Mouse (Mus musculus) neural tube, embryonic 14.5 days (tissue): ENCODE results near the gene Syt9. TPM values are rescaled to one million over a fixed set of nuclear protein-coding genes. Genes with fewer than 3 reads are reported as not detected.

Source experiments
- ATAC-seq: fragments of 200-750 bp; cut with Nextera tagmentation; 2 replicates; pipeline ENCODE4 v1.8.0; 2017; ENCODE audit warnings: low read depth, mild to moderate bottlenecking, moderate TSS enrichment, moderate library complexity
- H3K27ac ChIP-seq: fragments of 300-500 bp; sonication (generic); 2 replicates; pipeline ENCODE4 v1.5.1; 2014; ENCODE audit warnings: low read depth, mild to moderate bottlenecking, control low read depth, low read length, moderate library complexity, mixed read lengths
- H3K27me3 ChIP-seq: fragments of 300-500 bp; sonication (generic); 2 replicates; pipeline ENCODE4 v1.6.1; 2014; ENCODE audit warnings: low read length; ENCODE audit not compliant: control insufficient read depth, insufficient read depth
- H3K36me3 ChIP-seq: fragments of 300-500 bp; sonication (generic); 2 replicates; pipeline ENCODE4 v1.6.1; 2014; ENCODE audit warnings: low read length, mixed read lengths; ENCODE audit not compliant: control insufficient read depth, insufficient read depth
- H3K4me1 ChIP-seq: fragments of 300-500 bp; sonication (generic); 2 replicates; pipeline ENCODE4 v1.6.1; 2014; ENCODE audit warnings: low read length; ENCODE audit not compliant: control insufficient read depth, insufficient read depth
- H3K4me2 ChIP-seq: fragments of 300-500 bp; sonication (generic); 2 replicates; pipeline ENCODE4 v1.6.1; 2014; ENCODE audit warnings: mild to moderate bottlenecking, low read depth, low read length, control low read depth
- H3K4me3 ChIP-seq: fragments of 300-500 bp; sonication (generic); 2 replicates; pipeline ENCODE4 v1.5.1; 2014; ENCODE audit warnings: low read depth, low read length, control low read depth, mixed read lengths
- H3K9ac ChIP-seq: fragments of 300-500 bp; sonication (generic); replicated peaks from 2 replicates; pipeline ENCODE4 v1.6.1; 2014; ENCODE audit warnings: low read depth, mild to moderate bottlenecking, control low read depth, low read length, mixed read lengths
- H3K9me3 ChIP-seq: fragments of 300-500 bp; sonication (generic); 2 replicates; pipeline ENCODE4 v1.6.1; 2016; ENCODE audit warnings: low read length; ENCODE audit not compliant: control insufficient read depth
- WGBS: fragments of 180-500 bp; shearing (Covaris S2); extraction: QIAGEN DNeasy Blood & Tissue Kit; methylation state at CpG from one replicate; pipeline ENCODE4 v1.1.7; 2014; 5-methylcytosine and 5-hydroxymethylcytosine counted together
- polyA plus RNA-seq: library from polyadenylated mRNA; unstranded; fragments of >200 nt; fragmentation: Nextera tagmentation; extraction: Ambion mirVana; gene quantifications from 2 replicates; pipeline ENCODE4 v1.2.1, GENCODE M21; 2014

The Syt9 gene
- polyA plus RNA-seq, 1 experiment from 2014 or later = 12.7 TPM

- Histone ChIP-seq H3K36me3 (no peaks in the 10 kb centered on the region), H3K4me1 (no peaks in the 10 kb centered on the region), H3K9ac (no peak overlapping the region), H3K4me2 (no peak overlapping the region), H3K27me3 (no peaks in the 10 kb centered on the region), H3K27ac (no peak overlapping the region), H3K4me3 (no peak overlapping the region), H3K9me3 (no peaks in the 10 kb centered on the region)
- no peak for ATAC-seq
- WGBS = 69% methylated on average over 2 of the region's 2 CpGs
Measured at GRCm38 (mm10) chr7:107573856-107574255, 203.3 kb downstream of the Syt9 start.

DNA sequence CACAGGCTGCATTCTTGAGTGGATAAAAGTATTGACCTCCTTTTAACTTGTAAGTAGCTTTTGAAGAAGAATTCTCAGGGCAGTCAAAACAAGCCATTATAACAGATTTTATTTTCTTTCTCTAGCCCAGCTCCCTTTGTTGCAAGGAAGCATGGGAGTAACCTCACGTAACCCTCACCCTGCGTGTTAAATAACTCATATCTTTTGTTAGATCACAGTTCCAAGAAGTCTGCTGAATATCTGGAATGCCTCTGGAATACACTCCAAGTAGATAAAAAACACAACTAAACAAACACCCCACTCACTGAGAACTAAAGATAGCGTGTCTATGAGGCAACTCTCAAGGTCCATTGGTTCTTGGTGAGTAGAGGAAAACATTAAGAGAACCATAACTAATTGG lies 203.7 kb downstream of the Syt9 start:
- Histone ChIP-seq H3K4me1 (no peaks in the 10 kb centered on the region), H3K9me3 (no peaks in the 10 kb centered on the region), H3K36me3 (no peaks in the 10 kb centered on the region), H3K27me3 (no peaks in the 10 kb centered on the region), H3K4me2 (no peak overlapping the region), H3K27ac (no peak overlapping the region), H3K4me3 (no peak overlapping the region), H3K9ac (no peak overlapping the region)
- 77% methylated on average over 3 of the region's 3 CpGs for WGBS
- ATAC-seq = no peak

DNA sequence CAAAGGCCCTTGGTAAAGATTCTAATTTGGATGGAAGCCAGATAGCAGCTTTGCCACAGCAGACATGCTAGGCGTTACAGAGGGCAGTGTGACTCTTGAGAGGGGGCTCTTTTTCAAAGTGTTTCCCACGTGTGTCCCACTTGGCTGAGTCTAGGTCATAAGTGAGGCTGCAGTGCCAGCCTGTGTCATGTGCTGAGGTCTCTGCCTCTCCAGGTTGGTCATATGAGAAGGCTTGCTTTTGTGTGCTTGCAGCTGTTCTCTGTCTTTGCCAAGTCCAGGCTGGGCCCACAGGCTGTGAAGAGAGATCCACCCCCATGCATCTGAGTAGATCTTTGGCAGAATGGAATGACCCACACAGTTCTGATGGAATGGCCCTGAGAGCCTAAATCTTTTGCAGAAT lies 222.1 kb downstream of the Syt9 start:
- WGBS = 46% methylated on average over 2 of the region's 2 CpGs
- Histone ChIP-seq H3K9ac (no peak overlapping the region), H3K27me3 (no peaks in the 10 kb centered on the region), H3K4me2 (no peak overlapping the region), H3K4me1 (no peaks in the 10 kb centered on the region; the same call in 1 of the 2 replicates), H3K27ac (no peak overlapping the region), H3K36me3 (no peaks in the 10 kb centered on the region), H3K9me3 (no peaks in the 10 kb centered on the region), H3K4me3 (no peak overlapping the region)
- ATAC-seq = no peak

GRCm38 (mm10) chr7:107593904-107594303 lies 223.4 kb downstream of the Syt9 start:
- H3K27me3 ChIP-seq = no peaks in the 10 kb centered on the region
- no peaks in the 10 kb centered on the region for H3K36me3 ChIP-seq
- no peak for ATAC-seq
- H3K9ac ChIP-seq = no peak overlapping the region; the same call in 1 of the 2 replicates
- no peak overlapping the region for H3K27ac ChIP-seq
- H3K9me3 ChIP-seq = no peaks in the 10 kb centered on the region
- no peak overlapping the region for H3K4me3 ChIP-seq
- peak overlapping the region; percentile 93; the same call in 1 of the 2 replicates for H3K4me2 ChIP-seq
- 27% methylated on average over 7 of the region's 7 CpGs for WGBS
- H3K4me1 ChIP-seq = no peaks in the 10 kb centered on the region; the same call in 1 of the 2 replicates

DNA sequence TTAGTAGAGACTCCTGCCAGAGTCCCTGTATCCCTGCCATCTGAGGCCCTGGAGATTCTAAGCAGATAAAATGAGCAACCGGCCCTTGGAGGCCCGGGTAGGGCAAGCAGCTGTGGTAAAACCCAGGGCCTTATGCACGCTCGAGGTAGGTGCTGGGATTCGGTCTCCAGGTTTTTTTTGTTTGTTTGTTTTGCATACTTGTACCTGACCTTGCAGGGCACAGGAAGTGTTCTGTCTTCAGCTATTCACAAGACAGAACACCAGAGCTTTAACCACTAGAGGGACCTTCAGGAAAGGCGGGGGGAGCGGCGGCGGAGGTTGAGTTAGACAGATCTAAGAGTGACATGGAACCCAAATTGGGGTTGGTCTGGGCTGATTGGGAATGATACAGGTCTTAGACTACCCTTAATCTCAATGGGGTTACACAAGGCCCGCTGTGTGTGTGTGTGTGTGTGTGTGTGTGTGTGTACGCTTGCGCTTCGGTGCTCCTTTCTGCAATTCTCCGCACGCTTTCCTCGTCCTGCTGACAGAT lies 223.9 kb downstream of the Syt9 start:
- 2% methylated on average over 16 of the region's 16 CpGs for WGBS
- Histone ChIP-seq H3K36me3 (no peaks in the 10 kb centered on the region), H3K9me3 (no peaks in the 10 kb centered on the region), H3K27me3 (no peaks in the 10 kb centered on the region), H3K27ac (no peak overlapping the region), H3K9ac (peak overlapping the region; percentile 43; the same call in 1 of the 2 replicates), H3K4me3 (peak overlapping the region; percentile 54), H3K4me1 (no peaks in the 10 kb centered on the region; the same call in 1 of the 2 replicates), H3K4me2 (peak overlapping the region; percentile 93)
- peak; percentile 79 for ATAC-seq

GRCm38 (mm10) chr7:107594857-107595402 lies 224.4 kb downstream of the Syt9 start, which contains the start of gene Ppfibp2:
TSS of gene Ppfibp2 (plus strand) at chr7:107595207.
- H3K27ac ChIP-seq = no peak within 1 kb of the TSS
- H3K36me3 ChIP-seq = no peaks in the 10 kb centered on the region
- no peaks in the 10 kb centered on the region; the same call in 1 of the 2 replicates for H3K4me1 ChIP-seq
- no peaks in the 10 kb centered on the region for H3K9me3 ChIP-seq
- H3K9ac ChIP-seq = peak within 1 kb of the TSS; percentile 43; the same call in 1 of the 2 replicates
- ATAC-seq = peak; percentile 95
- peak within 1 kb of the TSS; percentile 54 for H3K4me3 ChIP-seq
- H3K4me2 ChIP-seq = peak within 1 kb of the TSS; percentile 93
- 0% methylated on average over 22 of the region's 24 CpGs for whole genome bisulfite sequencing
- H3K27me3 ChIP-seq = no peaks in the 10 kb centered on the region

GRCm38 (mm10) chr7:107595426-107595825 lies 224.9 kb downstream of the Syt9 start:
- Histone ChIP-seq H3K27me3 (no peaks in the 10 kb centered on the region), H3K9ac (0 out of 2 replicates have a peak overlapping the region, but pooled peaks have one; percentile 43), H3K36me3 (no peaks in the 10 kb centered on the region), H3K4me3 (peak overlapping the region; percentile 54), H3K9me3 (no peaks in the 10 kb centered on the region), H3K27ac (no peak overlapping the region), H3K4me1 (no peaks in the 10 kb centered on the region; the same call in 1 of the 2 replicates), H3K4me2 (peak overlapping the region; percentile 93)
- WGBS = 18% methylated on average over 13 of the region's 13 CpGs
- ATAC-seq = peak; percentile 0; the same call in 1 of the 2 replicates

DNA sequence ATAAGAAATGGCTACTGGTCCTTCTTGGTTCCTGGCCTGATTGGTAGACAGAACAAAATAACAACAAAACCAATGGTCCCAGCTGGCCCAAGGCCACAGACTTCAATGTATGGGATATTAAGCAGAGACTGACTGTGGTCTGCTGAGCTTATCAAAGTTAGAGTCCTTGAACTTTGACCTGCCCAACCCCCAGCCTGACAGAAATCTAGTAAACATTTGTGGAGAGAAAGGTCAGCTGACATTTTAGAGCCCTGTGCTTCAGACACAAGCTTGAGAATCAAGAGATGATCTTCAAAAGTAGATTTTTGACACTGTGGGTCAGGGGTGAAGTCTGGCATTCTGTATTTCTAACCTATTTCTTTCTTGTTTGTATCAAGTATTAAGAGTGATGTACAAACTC lies 226.2 kb downstream of the Syt9 start:
- Histone ChIP-seq H3K9me3 (no peaks in the 10 kb centered on the region), H3K4me3 (no peak overlapping the region), H3K9ac (no peak overlapping the region), H3K4me2 (no peak overlapping the region), H3K27ac (no peak overlapping the region), H3K36me3 (no peaks in the 10 kb centered on the region), H3K4me1 (no peaks in the 10 kb centered on the region; the same call in 1 of the 2 replicates), H3K27me3 (no peaks in the 10 kb centered on the region)
- no peak for ATAC-seq

DNA sequence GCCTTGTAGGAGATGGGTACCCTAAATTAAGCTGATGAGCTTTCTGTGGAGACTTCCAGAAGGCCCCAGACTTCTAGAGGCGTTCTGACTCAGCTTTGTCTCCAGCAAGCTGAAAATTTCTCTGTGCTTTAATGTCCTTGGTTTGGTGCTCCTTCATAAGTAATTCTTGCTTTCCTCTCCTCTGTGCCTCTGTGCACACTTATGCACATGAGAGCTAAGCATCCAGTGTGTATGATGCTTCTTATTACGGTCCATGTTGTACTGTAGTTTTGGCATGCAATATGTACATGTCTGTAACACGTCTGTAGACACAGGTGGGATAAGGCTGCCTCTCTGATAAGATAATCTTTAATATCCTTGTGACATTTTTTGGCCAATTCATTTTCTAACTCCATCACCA lies 227.4 kb downstream of the Syt9 start:
- H3K36me3 ChIP-seq = no peaks in the 10 kb centered on the region
- H3K4me2 ChIP-seq = no peak overlapping the region
- no peak for ATAC-seq
- H3K9ac ChIP-seq = no peak overlapping the region
- H3K27ac ChIP-seq = no peak overlapping the region
- no peaks in the 10 kb centered on the region for H3K9me3 ChIP-seq
- no peaks in the 10 kb centered on the region for H3K27me3 ChIP-seq
- no peak overlapping the region for H3K4me3 ChIP-seq
- H3K4me1 ChIP-seq = no peaks in the 10 kb centered on the region; the same call in 1 of the 2 replicates
- WGBS = 91% methylated on average over 3 of the region's 3 CpGs
